Mouse (Mus musculus) forebrain, embryonic 15.5 days (tissue): ENCODE results near the gene Gp1bb. TPM values are rescaled to one million over a fixed set of nuclear protein-coding genes. Genes with fewer than 3 reads are reported as not detected.

Experiments used
- ATAC-seq: fragments of 200-750 bp; cut with Nextera tagmentation; replicated peaks from 2 replicates; pipeline ENCODE4 v1.8.0; 2017; ENCODE audit warnings: mild to moderate bottlenecking, moderate TSS enrichment, moderate library complexity
- H3K27ac ChIP-seq: fragments of 300-500 bp; sonication (generic); replicated peaks from 2 replicates; pipeline ENCODE4 v1.5.1; 2015; ENCODE audit warnings: mild to moderate bottlenecking, inconsistent platforms
- H3K27me3 ChIP-seq: fragments of 300-500 bp; sonication (generic); 2 replicates; pipeline ENCODE4 v1.6.1; 2015; ENCODE audit warnings: inconsistent platforms
- H3K36me3 ChIP-seq: fragments of 300-500 bp; sonication (generic); 2 replicates; pipeline ENCODE4 v1.6.1; 2015; ENCODE audit warnings: mild to moderate bottlenecking, inconsistent platforms
- H3K4me1 ChIP-seq: fragments of 300-500 bp; sonication (generic); 2 replicates; pipeline ENCODE4 v1.6.1; 2015; ENCODE audit warnings: inconsistent platforms
- H3K4me2 ChIP-seq: fragments of 300-500 bp; sonication (generic); replicated peaks from 2 replicates; pipeline ENCODE4 v1.6.1; 2015; ENCODE audit warnings: mild to moderate bottlenecking, inconsistent platforms
- H3K4me3 ChIP-seq: fragments of 300-500 bp; sonication (generic); 2 replicates; pipeline ENCODE4 v1.5.1; 2015; ENCODE audit warnings: mild to moderate bottlenecking, inconsistent platforms
- H3K9ac ChIP-seq: fragments of 300-500 bp; sonication (generic); replicated peaks from 2 replicates; pipeline ENCODE4 v1.6.1; 2015; ENCODE audit warnings: mild to moderate bottlenecking, inconsistent platforms
- H3K9me3 ChIP-seq: fragments of 300-500 bp; sonication (generic); 2 replicates; pipeline ENCODE4 v1.6.1; 2016; ENCODE audit warnings: inconsistent platforms
- WGBS: fragments of 180-500 bp; shearing (Covaris S2); methylation state at CpG from one replicate; pipeline ENCODE4 v1.1.7; 2015; ENCODE audit warnings: mixed read lengths; 5-methylcytosine and 5-hydroxymethylcytosine counted together
- polyA plus RNA-seq: library from polyadenylated mRNA; unstranded; fragments of >200 nt; fragmentation: Nextera tagmentation; extraction: Ambion mirVana; gene quantifications from 2 replicates; pipeline ENCODE4 v1.2.1, GENCODE M21; 2015

Gp1bb gene
- polyA plus RNA-seq, 1 experiment from 2014 or later, result 9.7 TPM

DNA sequence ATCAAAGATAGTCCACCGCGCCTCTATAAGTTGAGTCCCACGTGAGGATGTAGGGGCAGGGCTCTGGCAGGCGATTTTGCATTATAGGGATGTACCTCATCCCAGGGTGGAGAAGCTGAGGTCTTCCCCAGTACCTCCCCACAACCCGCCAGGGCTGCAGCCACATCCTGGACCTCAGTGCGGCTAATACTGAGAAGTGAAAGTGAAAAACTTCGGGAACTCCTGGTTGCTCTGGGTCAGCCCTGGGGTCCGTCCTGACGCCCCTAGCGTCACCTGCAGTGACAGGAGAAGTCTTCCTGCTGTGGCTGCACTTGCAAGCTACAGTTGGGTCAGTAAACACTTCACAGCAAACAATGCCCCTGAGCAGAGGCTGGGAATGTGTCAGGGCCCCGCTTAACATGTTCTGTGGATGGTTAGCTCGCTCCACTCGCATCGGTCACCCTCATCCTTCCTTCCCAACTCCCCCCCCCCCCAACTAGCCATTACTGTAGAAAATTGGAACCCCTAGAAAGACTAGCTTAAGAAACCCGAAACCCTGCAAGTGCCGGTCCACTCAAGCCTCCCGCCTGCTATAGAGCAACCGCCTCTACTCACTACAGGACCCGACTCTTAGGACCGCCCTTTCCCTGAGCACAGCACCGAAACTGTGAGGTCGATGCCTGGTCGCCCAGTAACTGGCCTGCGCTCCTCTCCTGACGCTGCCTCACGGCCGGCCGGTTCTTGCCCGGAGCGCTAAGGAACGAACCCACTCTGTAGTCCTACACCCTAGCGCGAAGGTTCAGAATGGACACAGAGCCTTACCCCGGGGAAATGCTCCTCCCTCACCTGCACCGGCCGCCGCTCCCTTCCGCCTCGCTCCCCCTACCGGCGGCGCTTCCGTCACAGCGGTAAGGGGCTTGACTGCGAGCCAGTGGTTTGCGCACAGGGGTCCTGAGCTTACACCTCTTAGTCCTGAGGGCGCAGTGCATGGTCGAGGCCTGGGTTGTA, 32.1 kb downstream of the Gp1bb start, which contains the start of gene Tbx1:
Tbx1 (minus strand) TSS at position 868 of the 987 bp plus-strand sequence.
- Histone ChIP-seq H3K4me3 (peak within 1 kb of the TSS; percentile 20), H3K27me3 (peaks cover 80% of the 10 kb centered on the region), H3K36me3 (no peaks in the 10 kb centered on the region), H3K9me3 (no peaks in the 10 kb centered on the region), H3K9ac (no peak within 1 kb of the TSS), H3K4me2 (peak within 1 kb of the TSS; percentile 32), H3K4me1 (peaks cover 32% of the 10 kb centered on the region), H3K27ac (no peak within 1 kb of the TSS)
- ATAC-seq, result no peak
- 3% methylated on average over 48 of the region's 48 CpGs for WGBS

DNA sequence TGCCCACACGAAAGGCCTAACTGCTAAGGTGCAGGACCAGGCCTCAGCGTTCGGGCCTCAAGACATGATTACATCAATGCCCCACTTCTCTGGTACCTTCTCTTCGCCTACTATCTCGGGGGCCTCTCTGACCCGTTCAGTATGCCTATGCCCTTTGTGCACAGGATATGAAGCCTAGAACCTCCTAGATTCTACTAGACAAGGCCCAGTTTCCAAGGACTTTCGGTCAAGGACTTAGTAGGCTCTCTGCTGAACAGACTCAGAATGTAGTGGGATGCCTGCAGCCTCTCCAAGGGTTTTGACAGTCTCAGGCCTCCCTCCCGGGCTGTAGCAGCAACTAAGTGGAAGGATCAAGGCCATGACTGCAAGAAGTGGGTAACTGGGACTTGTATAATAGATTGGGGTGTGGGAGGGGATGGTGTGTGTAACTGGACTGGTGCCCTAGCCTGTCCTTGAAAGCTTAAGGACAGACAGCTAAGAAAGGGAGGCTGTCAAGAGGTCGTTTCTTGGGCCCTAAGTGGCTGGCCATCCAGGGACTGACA, 33.1 kb downstream of the Gp1bb start:
- Histone ChIP-seq H3K27me3 (peaks cover 89% of the 10 kb centered on the region), H3K4me3 (no peak overlapping the region), H3K9ac (no peak overlapping the region), H3K4me1 (peaks cover 32% of the 10 kb centered on the region), H3K27ac (no peak overlapping the region), H3K4me2 (no peak overlapping the region), H3K36me3 (no peaks in the 10 kb centered on the region), H3K9me3 (no peaks in the 10 kb centered on the region)
- no peak for ATAC-seq
- WGBS, result 14% methylated on average over 9 of the region's 9 CpGs

DNA sequence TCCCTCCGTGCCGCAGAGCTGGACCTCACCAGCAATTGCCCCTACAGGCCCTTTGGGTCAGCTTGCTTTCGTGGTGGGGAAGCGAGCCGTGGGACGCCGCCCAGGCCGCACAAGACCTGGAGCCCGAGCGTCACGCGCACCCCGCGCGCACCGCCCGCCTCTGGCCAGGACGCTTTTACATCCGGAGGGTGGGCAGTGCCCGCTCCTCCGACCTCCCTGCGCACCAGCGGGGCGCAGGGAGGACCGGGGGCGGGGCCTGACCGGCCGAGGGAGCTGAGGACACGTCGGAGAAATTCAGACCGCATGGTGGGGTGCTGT, 33.5 kb downstream of the Gp1bb start:
- Histone ChIP-seq H3K27me3 (peaks cover 89% of the 10 kb centered on the region), H3K4me1 (peaks cover 32% of the 10 kb centered on the region), H3K9me3 (no peaks in the 10 kb centered on the region), H3K27ac (no peak overlapping the region), H3K4me3 (no peak overlapping the region), H3K9ac (no peak overlapping the region), H3K4me2 (no peak overlapping the region), H3K36me3 (no peaks in the 10 kb centered on the region)
- WGBS, result under 1% methylated on average over 28 of the region's 31 CpGs
- no peak for ATAC-seq

DNA sequence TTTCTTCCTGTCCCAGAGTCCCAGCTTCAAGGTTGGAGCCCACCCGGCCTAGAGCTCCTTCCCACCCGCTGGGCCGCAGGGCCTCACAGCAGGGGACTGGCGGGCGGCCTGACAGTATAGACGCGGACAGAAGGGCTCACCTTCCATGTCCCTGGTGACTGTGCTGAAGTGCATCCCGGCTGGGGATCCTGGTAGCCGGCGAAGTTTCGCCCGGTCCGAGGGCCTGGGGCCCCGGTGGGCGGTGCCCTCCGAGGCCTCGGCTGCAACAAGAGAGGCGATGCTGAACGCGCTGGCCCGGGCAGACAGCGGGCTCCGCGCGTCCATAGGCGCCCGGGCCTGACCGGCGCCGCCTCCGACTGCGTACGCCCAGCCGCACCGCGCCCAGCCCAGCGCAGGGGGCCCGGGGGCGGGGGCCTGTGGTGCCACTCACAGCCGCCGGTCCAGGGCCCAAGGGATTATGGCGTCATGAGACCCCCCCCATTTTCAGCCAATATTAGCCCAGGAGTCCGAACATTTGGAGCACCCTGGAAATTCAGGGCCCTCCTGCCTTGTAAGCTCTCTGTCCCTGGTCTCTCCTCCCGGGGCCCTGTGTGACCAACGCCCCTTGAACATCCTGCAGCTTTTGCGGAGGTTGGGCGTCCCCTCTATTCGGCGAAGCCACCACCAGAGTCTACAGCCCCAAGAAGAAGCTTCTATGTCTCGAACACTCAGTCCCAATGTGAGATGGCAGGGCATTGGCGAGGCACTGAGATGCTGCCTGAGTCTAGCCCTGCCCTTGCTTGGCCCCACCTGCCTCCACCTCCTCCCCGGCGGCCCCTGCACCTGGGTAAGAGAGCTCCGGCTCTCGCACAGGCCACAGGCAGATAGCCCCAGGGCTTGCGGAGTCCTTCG, 34.1 kb downstream of the Gp1bb start:
- no peak overlapping the region for H3K4me3 ChIP-seq
- WGBS, result under 1% methylated on average over 54 of the region's 57 CpGs
- no peak overlapping the region for H3K9ac ChIP-seq

DNA sequence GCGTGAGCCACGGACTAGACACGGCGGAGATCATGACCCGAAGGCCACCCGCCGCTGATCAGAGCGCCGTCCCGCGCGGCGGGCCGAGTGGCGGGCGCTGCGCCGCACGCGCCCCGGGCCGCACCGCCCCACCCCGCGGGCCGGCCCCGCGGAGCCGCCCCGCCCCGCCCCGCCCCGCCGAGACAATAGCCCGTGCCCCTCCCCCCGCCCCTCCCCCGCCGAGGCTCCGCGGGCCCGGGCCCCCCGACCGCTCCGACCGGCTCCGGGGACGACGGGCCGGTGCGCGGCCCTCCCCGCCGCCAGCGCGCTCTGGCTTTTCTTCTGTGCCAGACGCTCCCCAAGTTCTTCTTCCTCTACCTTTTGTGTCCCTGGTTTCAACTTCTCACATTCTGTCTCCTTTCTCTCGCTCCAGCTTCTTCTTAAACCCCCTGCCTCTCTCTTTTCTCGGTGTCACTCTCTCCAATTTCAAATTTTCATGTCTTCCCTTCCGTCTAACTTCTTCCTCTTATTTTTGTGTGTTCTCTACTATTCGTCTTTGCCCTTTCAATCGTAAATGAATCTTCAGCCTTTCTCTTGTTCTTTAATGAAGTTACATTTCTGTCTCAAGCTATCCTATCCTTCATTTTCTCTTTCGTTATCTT, 35.2 kb downstream of the Gp1bb start:
- H3K36me3 ChIP-seq, result no peaks in the 10 kb centered on the region
- H3K9ac ChIP-seq, result no peak overlapping the region
- 1% methylated on average over 30 of the region's 62 CpGs for WGBS

More for the DNA sequence above, 34.1 kb downstream of the Gp1bb start:
- Histone ChIP-seq H3K9me3 (no peaks in the 10 kb centered on the region), H3K4me1 (peaks cover 32% of the 10 kb centered on the region), H3K27me3 (peaks cover 89% of the 10 kb centered on the region), H3K4me2 (peak overlapping the region; percentile 16; the same call in 1 of the 2 replicates), H3K36me3 (no peaks in the 10 kb centered on the region), H3K27ac (no peak overlapping the region)
- peak; percentile 27; the same call in 1 of the 2 replicates for ATAC-seq

DNA sequence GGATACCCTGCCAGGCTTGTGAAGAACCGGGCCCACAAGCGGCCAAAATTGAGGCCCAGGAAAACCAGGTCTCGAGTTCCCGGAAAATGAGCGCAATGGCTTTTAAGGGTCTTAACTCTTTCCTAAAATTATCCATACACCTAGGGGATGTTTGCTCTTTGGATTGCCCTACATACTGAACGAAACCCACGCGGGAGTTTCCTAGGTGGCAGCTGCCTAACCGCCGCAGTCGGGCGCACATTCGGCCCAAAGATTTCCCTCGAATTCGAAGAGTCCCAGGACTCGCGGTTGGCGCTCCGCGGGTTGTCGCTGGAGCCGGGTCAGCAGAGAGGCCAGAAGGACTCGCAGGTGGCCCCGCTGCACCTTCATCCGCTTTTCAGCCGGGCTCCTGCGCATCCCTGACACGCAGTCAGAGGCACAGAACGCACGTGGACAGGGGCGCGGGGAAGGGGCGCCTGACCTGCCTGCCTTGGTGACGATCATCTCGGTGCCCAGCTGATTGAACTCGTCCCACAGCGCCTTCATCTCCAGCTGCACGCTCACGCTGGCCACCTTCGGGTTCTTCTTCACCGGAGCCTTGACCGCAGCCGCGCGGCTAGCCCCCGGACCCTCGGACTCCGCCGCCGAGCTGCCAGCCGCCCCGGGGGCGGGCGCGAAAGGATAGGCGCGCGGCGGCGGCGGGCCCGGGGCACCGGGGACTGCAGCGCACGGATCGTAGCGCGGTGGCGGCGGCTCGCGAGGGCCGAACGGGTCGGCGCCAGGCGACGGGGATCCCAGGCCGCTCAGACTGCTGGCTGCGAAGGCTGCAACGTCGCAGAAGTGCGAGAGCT, 35.9 kb downstream of the Gp1bb start:
- 1% methylated on average over 83 of the region's 83 CpGs for WGBS
- H3K4me1 ChIP-seq, result peaks cover 41% of the 10 kb centered on the region
- no peak overlapping the region for H3K9ac ChIP-seq
- no peak overlapping the region for H3K27ac ChIP-seq
- H3K9me3 ChIP-seq, result no peaks in the 10 kb centered on the region
- no peak for ATAC-seq
- no peaks in the 10 kb centered on the region for H3K36me3 ChIP-seq
- H3K27me3 ChIP-seq, result peaks cover 93% of the 10 kb centered on the region
- H3K4me2 ChIP-seq, result peak overlapping the region; percentile 51
- H3K4me3 ChIP-seq, result peak overlapping the region; percentile 35

More for the DNA sequence above, 35.2 kb downstream of the Gp1bb start:
- Histone ChIP-seq H3K27me3 (peaks cover 93% of the 10 kb centered on the region), H3K27ac (no peak overlapping the region), H3K9me3 (no peaks in the 10 kb centered on the region), H3K4me3 (peak overlapping the region; percentile 35), H3K4me1 (peaks cover 40% of the 10 kb centered on the region), H3K4me2 (peak overlapping the region; percentile 51)
- ATAC-seq, result no peak

GRCm38 (mm10) chr16:18585676-18586075, 36.5 kb downstream of the Gp1bb start:
- no peaks in the 10 kb centered on the region for H3K36me3 ChIP-seq
- ATAC-seq, result no peak
- no peak overlapping the region for H3K27ac ChIP-seq
- H3K27me3 ChIP-seq, result peaks cover 93% of the 10 kb centered on the region
- 0 out of 2 replicates have a peak overlapping the region, but pooled peaks have one; percentile 51 for H3K4me2 ChIP-seq
- WGBS, result 10% methylated on average over 10 of the region's 10 CpGs
- peak overlapping the region; percentile 35; the same call in 1 of the 2 replicates for H3K4me3 ChIP-seq
- no peaks in the 10 kb centered on the region for H3K9me3 ChIP-seq
- H3K9ac ChIP-seq, result no peak overlapping the region
- H3K4me1 ChIP-seq, result peaks cover 38% of the 10 kb centered on the region

- Histone ChIP-seq H3K9ac (no peak overlapping the region), H3K4me2 (no peak overlapping the region), H3K36me3 (no peaks in the 10 kb centered on the region), H3K4me1 (peaks cover 33% of the 10 kb centered on the region), H3K4me3 (no peak overlapping the region), H3K27me3 (peaks cover 93% of the 10 kb centered on the region), H3K9me3 (no peaks in the 10 kb centered on the region), H3K27ac (no peak overlapping the region)
- no peak for ATAC-seq
- WGBS, result 17% methylated on average over 10 of the region's 10 CpGs
These were observed 37.2 kb downstream of the Gp1bb start for GRCm38 (mm10) chr16:18584901-18585510.

DNA sequence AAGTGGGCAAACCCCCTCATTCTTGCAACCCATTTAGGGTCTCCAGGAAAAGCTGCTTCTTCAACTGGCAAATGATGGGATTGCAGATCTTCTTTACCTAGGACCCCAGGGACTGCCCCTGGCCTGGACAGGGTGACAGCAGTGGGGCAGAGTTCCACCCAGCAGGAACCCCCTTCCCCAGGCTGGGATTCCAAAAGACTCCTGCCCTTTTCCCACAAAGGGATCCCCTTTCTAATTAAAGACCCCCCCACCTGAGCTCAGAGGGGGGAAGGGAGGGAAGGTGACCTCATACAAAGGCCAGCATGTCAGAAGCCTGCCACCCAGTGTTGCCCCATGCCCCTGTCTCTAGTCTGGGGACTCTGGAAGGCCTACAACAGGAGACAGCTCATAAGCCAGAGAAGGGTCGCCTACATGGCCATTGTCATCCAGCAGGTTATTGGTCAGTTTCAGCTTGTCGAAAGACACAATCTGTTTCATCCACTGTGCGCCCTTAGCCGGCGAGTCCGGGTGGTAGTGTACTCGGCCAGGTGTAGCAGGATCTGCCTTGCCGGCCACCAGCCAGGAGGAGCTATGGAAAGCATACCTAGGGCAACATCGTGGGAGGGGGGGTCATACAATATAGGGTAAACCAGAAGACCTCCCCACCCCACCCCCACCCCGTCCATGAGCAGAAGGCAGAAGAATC, 38.4 kb downstream of the Gp1bb start:
- Histone ChIP-seq H3K27ac (no peak overlapping the region), H3K9ac (no peak overlapping the region), H3K36me3 (no peaks in the 10 kb centered on the region), H3K4me2 (no peak overlapping the region), H3K4me1 (peaks cover 33% of the 10 kb centered on the region), H3K27me3 (peaks cover 89% of the 10 kb centered on the region), H3K4me3 (no peak overlapping the region), H3K9me3 (no peaks in the 10 kb centered on the region)
- WGBS, result 12% methylated on average over 10 of the region's 10 CpGs
- ATAC-seq, result no peak

- Histone ChIP-seq H3K9ac (no peak overlapping the region), H3K27me3 (peaks cover 88% of the 10 kb centered on the region), H3K36me3 (no peaks in the 10 kb centered on the region), H3K4me2 (no peak overlapping the region), H3K4me3 (no peak overlapping the region), H3K9me3 (no peaks in the 10 kb centered on the region), H3K4me1 (peaks cover 33% of the 10 kb centered on the region), H3K27ac (no peak overlapping the region)
- ATAC-seq, result no peak
- WGBS, result 10% methylated on average over 10 of the region's 10 CpGs
These were observed 39.0 kb downstream of the Gp1bb start for GRCm38 (mm10) chr16:18583169-18583568.
